Mouse (Mus musculus) brain, embryonic 14.5 days (tissue): ENCODE measurements around the gene Ugt1a6a.

ENCODE experiments used
- CTCF ChIP-seq: fragments of 200-500 bp; IDR thresholded peaks from 2 replicates; pipeline ENCODE4 v1.5.1; 2012; ENCODE audit warnings: inconsistent platforms, mild to moderate bottlenecking, moderate library complexity, borderline replicate concordance; ENCODE audit not compliant: insufficient read depth, insufficient read length; ENCODE audit errors: extremely low read depth
- POLR2A ChIP-seq: fragments of 200-500 bp; IDR thresholded peaks from 2 replicates; pipeline ENCODE4 v1.6.1; 2012; ENCODE audit warnings: mild to moderate bottlenecking, inconsistent platforms, borderline replicate concordance; ENCODE audit not compliant: poor library complexity, insufficient read depth, insufficient read length, severe bottlenecking; ENCODE audit errors: extremely low read depth

DNA sequence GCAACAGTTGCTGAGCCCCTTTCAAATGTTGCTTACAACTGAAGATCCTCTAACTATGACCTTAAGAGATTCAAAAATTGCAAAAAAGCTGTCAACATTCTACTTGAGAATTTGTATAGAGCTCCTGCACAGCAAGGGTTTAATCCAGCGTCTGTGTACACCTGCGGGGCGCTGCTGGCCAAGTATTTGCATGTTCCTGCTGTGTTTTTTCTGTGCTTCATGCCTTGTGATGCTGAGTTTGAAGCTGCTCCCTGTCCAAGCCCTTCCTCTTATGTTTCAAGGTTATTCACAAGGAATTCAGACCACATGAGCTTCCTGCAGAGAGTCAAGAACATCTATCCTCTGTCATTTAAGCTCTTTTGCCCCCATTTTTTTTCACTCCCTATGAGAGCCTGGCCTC, 57.5 kb downstream of the Ugt1a6a start:
- TF ChIP-seq POLR2A (no peak), CTCF (no peak)
